ENCODE assay signal across 8 mouse cellular contexts in the genomic region with DNA sequence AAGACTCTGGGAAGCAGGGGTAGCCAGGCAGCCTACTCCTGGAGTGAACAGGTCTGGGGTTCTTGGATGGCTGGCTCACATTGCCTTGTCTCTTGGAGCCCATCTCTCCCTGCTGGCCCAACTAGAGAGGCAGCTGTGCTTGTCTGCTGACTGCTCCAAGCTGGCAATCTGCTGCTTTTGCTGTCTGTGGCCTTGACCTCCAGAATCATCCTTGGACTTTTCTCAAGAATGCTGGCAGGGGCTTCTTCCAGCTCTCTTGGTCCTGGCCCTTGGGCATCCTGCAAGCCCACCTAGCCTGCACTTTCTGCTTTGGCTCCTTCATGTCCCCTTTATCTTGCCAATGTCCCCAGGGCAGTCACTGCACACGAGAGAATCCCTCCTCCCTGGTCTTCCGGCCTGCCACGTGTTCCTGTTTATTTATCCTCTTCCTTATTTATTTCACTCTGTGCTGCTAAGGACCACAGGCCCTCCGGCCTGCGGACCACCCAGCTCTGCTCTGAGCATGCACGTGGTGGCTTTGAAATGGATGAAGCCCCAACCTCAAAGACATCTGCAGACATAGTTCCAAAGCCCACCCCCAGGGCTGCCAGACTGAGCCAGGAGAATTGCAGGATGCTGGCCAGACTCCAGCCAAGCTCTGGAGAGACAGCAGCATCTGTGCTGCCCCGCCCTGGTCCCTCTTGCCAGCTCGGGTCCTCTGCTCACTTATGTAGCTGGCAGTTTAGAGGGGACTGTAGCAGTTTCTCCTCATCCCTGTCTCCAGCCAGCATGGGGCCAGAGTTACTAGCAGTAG. TPM values are rescaled to one million over a fixed set of nuclear protein-coding genes. Genes with fewer than 3 reads are reported as not detected.
DNase-seq lines count a peak whose midpoint lies in the region; ATAC-seq and TF ChIP-seq lines count a peak whose summit lies in the region.

No protein-coding gene starts in this region.

- H3K4me3 ChIP-seq in hindbrain, embryonic 15.5 days: no peak overlapping the region
- no peak overlapping the region for H3K4me3 ChIP-seq in hindbrain, embryonic 11.5 days (ENCODE audit: low read depth, low read length)
- H3K4me3 ChIP-seq in gastrocnemius, adult 2 months: no peak overlapping the region
- no peak overlapping the region for H3K4me3 ChIP-seq in kidney, embryonic 14.5 days (ENCODE audit: low read length)

- H3K27ac ChIP-seq in hindbrain, embryonic 15.5 days (replicated peaks): no peak overlapping the region
- no peak overlapping the region for H3K27ac ChIP-seq in hindbrain, embryonic 11.5 days (ENCODE audit: low read depth, low read length)
- H3K27ac ChIP-seq in gastrocnemius, adult 2 months: peak overlapping the region; percentile 74
- no peak overlapping the region for H3K27ac ChIP-seq in kidney, embryonic 14.5 days (ENCODE audit: low read depth, low read length)

- no peaks in the 10 kb centered on the region for H3K9me3 ChIP-seq in hindbrain, embryonic 15.5 days
- no peaks in the 10 kb centered on the region for H3K9me3 ChIP-seq in hindbrain, embryonic 11.5 days (ENCODE audit: control insufficient read depth, low read length)
- H3K9me3 ChIP-seq in kidney, embryonic 14.5 days (ENCODE audit: control insufficient read depth, low read length): no peaks in the 10 kb centered on the region

- peak; percentile 77 for ATAC-seq in hindbrain, embryonic 15.5 days (ENCODE audit: low FRiP score, low read depth)
- no peak for ATAC-seq in hindbrain, embryonic 11.5 days (ENCODE audit: low FRiP score)
- ATAC-seq in kidney, embryonic 14.5 days (ENCODE audit: low FRiP score, low TSS enrichment): peak; percentile 16; the same call in 1 of the 2 replicates
- ATAC-seq in megakaryocyte progenitor cell, adult 5-6 weeks (replicated peaks; ENCODE audit: poor library complexity): no peak

- WGBS in hindbrain, embryonic 15.5 days: 34% methylated on average over 8 of the region's 8 CpGs
- 65% methylated on average over 8 of the region's 8 CpGs for WGBS in hindbrain, embryonic 11.5 days
- 27% methylated on average over 8 of the region's 8 CpGs for WGBS in kidney, embryonic 14.5 days

- H3K4me2 ChIP-seq in hindbrain, embryonic 15.5 days: no peak overlapping the region
- no peak overlapping the region for H3K4me2 ChIP-seq in hindbrain, embryonic 11.5 days (replicated peaks; ENCODE audit: low read depth, low read length)
- no peak overlapping the region for H3K4me2 ChIP-seq in kidney, embryonic 14.5 days (replicated peaks; ENCODE audit: low read depth, low read length)

- no peak for TF ChIP-seq CTCF in gastrocnemius, adult 2 months (IDR thresholded peaks at IDR 0.05)

- H3K27me3 ChIP-seq in hindbrain, embryonic 15.5 days: no peaks in the 10 kb centered on the region
- no peaks in the 10 kb centered on the region for H3K27me3 ChIP-seq in hindbrain, embryonic 11.5 days (ENCODE audit: control insufficient read depth, insufficient read depth, low read length)
- H3K27me3 ChIP-seq in kidney, embryonic 14.5 days (ENCODE audit: control insufficient read depth, insufficient read depth, low read length): no peaks in the 10 kb centered on the region

- H3K9ac ChIP-seq in hindbrain, embryonic 15.5 days: no peak overlapping the region
- no peak overlapping the region for H3K9ac ChIP-seq in hindbrain, embryonic 11.5 days (ENCODE audit: low read depth, low read length)
- H3K9ac ChIP-seq in kidney, embryonic 14.5 days (ENCODE audit: low read depth, low read length): no peak overlapping the region

- no peaks in the 10 kb centered on the region for H3K36me3 ChIP-seq in hindbrain, embryonic 15.5 days
- no peaks in the 10 kb centered on the region for H3K36me3 ChIP-seq in hindbrain, embryonic 11.5 days (ENCODE audit: control insufficient read depth, insufficient read depth, low read length)
- no peaks in the 10 kb centered on the region for H3K36me3 ChIP-seq in kidney, embryonic 14.5 days (ENCODE audit: control insufficient read depth, insufficient read depth, low read length)

- peaks cover 10% of the 10 kb centered on the region for H3K4me1 ChIP-seq in hindbrain, embryonic 15.5 days (replicated peaks)
- no peaks in the 10 kb centered on the region for H3K4me1 ChIP-seq in hindbrain, embryonic 11.5 days (replicated peaks; ENCODE audit: control insufficient read depth, insufficient read depth, low read length)
- peaks cover 5% of the 10 kb centered on the region; the same call in 1 of the 2 replicates for H3K4me1 ChIP-seq in kidney, embryonic 14.5 days (ENCODE audit: control insufficient read depth, insufficient read depth, low read length)

- intact Hi-C loops in gastrocnemius, adult 2 months (cut with DNase I): loop anchor here (5.0 kb wide), 1 partner anchor 34 kb away; no protein-coding TSS in a partner anchor

- DNase-seq in hindbrain, embryonic 11.5 days (ENCODE audit: low spot score): no peak
- peak; percentile 43 to 62 for DNase-seq in adrenal gland, postnatal 36 days
- peak; percentile 88 for DNase-seq in gastrocnemius, adult 2 months
- DNase-seq in lung, postnatal 4 days: peak; percentile 79 to 90
- DNase-seq in B cell, adult 2 months: no peak

RNA-seq across cellular contexts. Expression of a gene that starts 44.1 kb away (rescaled TPM):
- polyA plus RNA-seq in hindbrain, embryonic 15.5 days (2015; fragmentation: Nextera tagmentation; extraction: Ambion mirVana): 5.2 TPM in 2 replicates
- 1.7 and 2.5 TPM in 2 replicates for polyA plus RNA-seq in hindbrain, embryonic 11.5 days (2014; fragmentation: Nextera tagmentation; extraction: Ambion mirVana)
- 10 to 100 TPM in 1 of 2 experiments, 1 to 10 TPM in 1; 5.7 to 11.5 TPM for total RNA-seq in adrenal gland, postnatal 36 days (2021)
- 1 to 10 TPM; 3.4 to 6.6 TPM for total RNA-seq in gastrocnemius, adult 2 months (2021)
- 2.0 and 3.1 TPM in 2 replicates for polyA plus RNA-seq in kidney, embryonic 14.5 days (2014; fragmentation: Nextera tagmentation; extraction: Ambion mirVana)
- total RNA-seq in megakaryocyte progenitor cell, adult 5-6 weeks (2015): 25.5 and 27.8 TPM in 2 replicates
- 40.6 and 41.6 TPM in 2 replicates for total RNA-seq in megakaryocyte progenitor cell, adult 5-6 weeks (2017)

RNA-seq across cellular contexts. Expression of a gene that starts 45.7 kb away (rescaled TPM):
- 61.9 and 62.7 TPM in 2 replicates for polyA plus RNA-seq in hindbrain, embryonic 15.5 days (2015; fragmentation: Nextera tagmentation; extraction: Ambion mirVana)
- 77.5 and 82.4 TPM in 2 replicates for polyA plus RNA-seq in hindbrain, embryonic 11.5 days (2014; fragmentation: Nextera tagmentation; extraction: Ambion mirVana)
- 10 to 100 TPM; 71.2 to 75.4 TPM for total RNA-seq in adrenal gland, postnatal 36 days (2021)
- 10 to 100 TPM; 74.5 to 85.4 TPM for total RNA-seq in gastrocnemius, adult 2 months (2021)
- 70.0 and 88.9 TPM in 2 replicates for polyA plus RNA-seq in kidney, embryonic 14.5 days (2014; fragmentation: Nextera tagmentation; extraction: Ambion mirVana)
- total RNA-seq in megakaryocyte progenitor cell, adult 5-6 weeks (2015): 96.9 and 98.2 TPM in 2 replicates
- total RNA-seq in megakaryocyte progenitor cell, adult 5-6 weeks (2017): 52.1 and 83.4 TPM in 2 replicates

Comparison
In these comparisons a context has a peak if more than half of its experiments do, and no peak if none do; other contexts are left out.
1. ATAC-seq: peak in hindbrain, embryonic 15.5 days (single experiment) and kidney, embryonic 14.5 days (single experiment); none in hindbrain, embryonic 11.5 days (single experiment) and megakaryocyte progenitor cell, adult 5-6 weeks (single experiment).
2. DNase-seq: peak in adrenal gland, postnatal 36 days (2 of 2), gastrocnemius, adult 2 months (single experiment) and lung, postnatal 4 days (2 of 2); none in hindbrain, embryonic 11.5 days (single experiment) and B cell, adult 2 months (0 of 2).